Mouse (Mus musculus) Patski (cell line): ENCODE results near the gene Nnmt. TPM values are rescaled to one million over a fixed set of nuclear protein-coding genes. Genes with fewer than 3 reads are reported as not detected.
A peak's percentile ranks its signal among the peaks of the same experiment; 100 is the strongest.

ENCODE experiments used
- ATAC-seq: fragments of 100-300 bp; one replicate; pipeline ENCODE4 v1.8.0; 2021
- CTCF ChIA-PET: fragments of 350-600 bp; sonication (Branson Sonifier 250); formaldehyde crosslinking; loops from one replicate; lab custom pipeline; 2022; ENCODE audit warnings: inconsistent platforms; lab: Charles Lee
- POLR2A ChIA-PET: fragments of 350-600 bp; sonication (Branson Sonifier 250); formaldehyde crosslinking; loops from one replicate; lab custom pipeline; 2022; ENCODE audit warnings: antibody characterized with exemption, inconsistent platforms; lab: Charles Lee
- DNase-seq: peaks from one replicate; pipeline ENCODE4 v3.0.0-alpha.2; 2011; ENCODE audit warnings: low read depth, low spot score
- H3K27me3 ChIP-seq: fragments of 371-371 bp; one replicate; pipeline ENCODE4 v1.5.1; 2021
- CTCF ChIP-seq: fragments of 100-300 bp; IDR thresholded peaks from one replicate; pipeline ENCODE4 v1.5.1; 2021
- in situ Hi-C: fragments of 300-500 bp; cut with MboI; formaldehyde crosslinking; loops from 3 replicates; pipeline ENCODE4 v1.11.1; 2018; ENCODE audit warnings: low pct_unique_long_range_greater_than_20kb, mixed read lengths
- polyA plus RNA-seq: library from polyadenylated mRNA; unstranded; gene quantifications from one replicate; pipeline ENCODE4 v1.2.3, GENCODE M21; 2021

Gene Nnmt
- polyA plus RNA-seq, 1 experiment from 2014 or later: 28.4 TPM

DNA sequence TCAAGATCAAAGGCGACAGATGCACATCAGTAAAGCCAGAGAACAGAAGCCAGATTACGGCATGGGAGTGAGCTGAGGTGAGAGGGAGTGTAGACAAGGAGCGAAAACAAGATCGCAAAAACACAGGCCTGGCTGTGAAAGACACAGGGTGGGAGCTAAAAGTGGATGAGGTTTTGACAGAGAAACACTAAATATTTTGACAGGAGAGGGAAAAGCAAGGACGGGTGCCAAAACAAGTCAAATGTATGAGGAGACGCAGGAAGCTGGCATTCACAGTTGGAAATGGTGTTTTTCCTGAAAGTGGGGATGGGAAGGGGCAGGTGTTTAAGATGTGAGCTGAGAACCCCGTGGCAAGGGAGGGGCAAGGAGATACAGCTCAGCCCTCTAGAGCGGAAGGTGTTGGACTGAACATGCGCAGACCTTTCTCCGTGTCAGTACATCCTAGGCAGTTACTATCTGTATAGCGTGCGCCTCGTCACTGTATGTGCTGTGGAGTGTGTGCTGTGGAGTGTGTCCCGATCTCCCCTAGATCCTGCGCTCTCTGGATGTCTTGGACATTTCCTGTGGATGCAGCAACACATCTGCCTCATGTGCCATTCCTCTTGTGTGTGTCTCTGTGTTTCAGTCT, 33.3 kb upstream of the Nnmt start:
- DNase-seq (no peak), ATAC-seq (no peak)
- TF ChIP-seq CTCF: no peak
- ChIA-PET CTCF (no interaction called here), POLR2A (interaction anchor here (0.6 kb wide), 1 partner anchor 20 kb away, joined by 3 read pairs; no protein-coding TSS in a partner anchor)
- in situ Hi-C loops: no loop called here
- H3K27me3 ChIP-seq: peaks cover 42% of the 10 kb centered on the region

GRCm38 (mm10) chr9:48637161-48637560, 32.2 kb upstream of the Nnmt start:
- ATAC-seq: no peak
- in situ Hi-C loops: no loop called here
- DNase-seq: no peak
- H3K27me3 ChIP-seq: peaks cover 45% of the 10 kb centered on the region
- no peak for TF ChIP-seq CTCF
- ChIA-PET CTCF (no interaction called here), POLR2A (no interaction called here)

DNA sequence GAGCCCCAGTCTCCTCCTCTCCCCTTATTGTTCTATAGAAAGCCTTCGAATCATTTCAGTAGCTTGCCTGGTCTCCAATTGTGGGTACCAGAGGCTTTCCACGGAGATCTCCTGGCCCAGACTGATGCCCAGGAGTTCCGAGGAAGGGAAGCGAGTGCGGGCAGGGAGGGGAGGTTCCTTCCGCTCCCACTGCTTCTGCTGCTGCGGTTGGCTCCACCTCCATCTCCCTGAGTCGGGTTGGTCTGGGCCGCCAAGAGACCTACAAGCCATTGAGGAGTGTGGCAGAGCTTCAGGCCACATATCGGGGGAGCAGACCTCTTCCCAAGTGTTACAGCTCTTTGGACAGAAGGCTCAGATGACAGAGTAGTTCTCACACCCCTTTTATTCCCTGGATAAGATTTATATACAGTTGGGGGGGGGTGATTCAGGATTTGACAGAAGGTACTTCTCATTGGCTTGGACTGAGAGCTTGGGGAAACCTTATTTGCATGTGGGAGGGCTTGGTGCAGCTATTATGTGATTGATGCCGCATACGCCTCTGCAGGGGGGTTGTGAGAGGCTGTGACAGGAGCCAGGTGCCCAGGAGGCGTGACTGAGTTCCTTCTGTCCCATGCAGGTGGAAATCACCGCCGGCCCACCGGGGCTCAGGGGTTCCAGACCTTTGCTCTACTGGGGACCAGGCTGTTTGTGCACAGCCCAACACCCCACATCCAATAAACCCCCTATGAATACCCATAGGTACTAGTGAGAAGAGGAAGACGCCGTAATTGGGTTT, 30.8 kb upstream of the Nnmt start:
- ATAC-seq (no peak), DNase-seq (no peak)
- in situ Hi-C loops: no loop called here
- ChIA-PET POLR2A (interaction anchor here (1.7 kb wide), 1 partner anchor 9 kb away, joined by 5 read pairs; no protein-coding TSS in a partner anchor), CTCF (no interaction called here)
- peaks cover 37% of the 10 kb centered on the region for H3K27me3 ChIP-seq
- TF ChIP-seq CTCF: no peak

- ChIA-PET POLR2A (no interaction called here), CTCF (no interaction called here)
- DNase-seq (no peak), ATAC-seq (no peak)
- no peak for TF ChIP-seq CTCF
- in situ Hi-C loops: no loop called here
- H3K27me3 ChIP-seq: peaks cover 28% of the 10 kb centered on the region
Observed at GRCm38 (mm10) chr9:48633147-48633546, 28.2 kb upstream of the Nnmt start.

- CTCF ChIA-PET: interaction anchor here (0.8 to 2.1 kb wide), 7 partner anchors 11 to 352 kb away, joined by 3 to 10 read pairs (median 3); partner anchors contain the start of gene Nnmt
- peaks cover 20% of the 10 kb centered on the region for H3K27me3 ChIP-seq
- ATAC-seq (no peak), DNase-seq (no peak)
- no peak for TF ChIP-seq CTCF
- in situ Hi-C loops: loop anchor here (5.0 to 25.0 kb wide), 2 partner anchors 352 to 1882 kb away; no protein-coding TSS in a partner anchor
- POLR2A ChIA-PET: interaction anchor here (0.7 to 1.7 kb wide), 2 partner anchors 14 to 921 kb away, joined by 3 read pairs; partner anchors contain the start of gene Nnmt
Observed at GRCm38 (mm10) chr9:48619268-48619667, 14.3 kb upstream of the Nnmt start.

GRCm38 (mm10) chr9:48618589-48618988, 13.6 kb upstream of the Nnmt start:
- ATAC-seq (peak; percentile 94), DNase-seq (no peak)
- H3K27me3 ChIP-seq: peaks cover 20% of the 10 kb centered on the region
- in situ Hi-C loops: loop anchor here (5.0 to 25.0 kb wide), 2 partner anchors 351 to 1881 kb away; no protein-coding TSS in a partner anchor
- TF ChIP-seq CTCF: peak; percentile 83
- ChIA-PET POLR2A (interaction anchor here (0.5 to 1.7 kb wide), 3 partner anchors 14 to 921 kb away, joined by 3 read pairs; partner anchors contain the start of gene Nnmt), CTCF (interaction anchor here (0.8 to 2.1 kb wide), 7 partner anchors 10 to 352 kb away, joined by 3 to 10 read pairs (median 3); partner anchors contain the start of gene Nnmt)

DNA sequence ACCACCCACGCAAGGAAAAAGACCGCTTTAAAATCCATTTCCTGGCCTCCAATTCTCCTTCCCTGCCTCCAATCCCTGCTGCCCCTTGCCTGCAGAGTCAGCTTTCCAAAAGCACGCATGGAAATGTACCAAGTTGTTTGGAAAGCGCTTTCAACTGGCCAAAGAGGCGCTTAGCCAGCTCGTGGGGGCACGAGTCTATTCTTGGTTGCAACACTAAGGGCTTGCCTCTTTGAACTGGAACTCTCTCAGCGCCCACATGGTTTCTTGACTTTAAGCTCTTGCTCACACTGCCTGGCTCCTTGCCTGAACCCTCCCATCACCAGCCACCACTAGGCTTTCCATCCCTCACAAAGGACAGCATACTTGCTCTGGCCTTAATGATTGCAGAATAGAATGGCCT, 13.2 kb upstream of the Nnmt start:
- in situ Hi-C loops: loop anchor here (5.0 to 25.0 kb wide), 2 partner anchors 351 to 1881 kb away; no protein-coding TSS in a partner anchor
- DNase-seq: no peak

GRCm38 (mm10) chr9:48617511-48618010, 12.6 kb upstream of the Nnmt start:
- ATAC-seq (no peak), DNase-seq (no peak)
- CTCF ChIA-PET: interaction anchor here (0.9 to 2.3 kb wide), 3 partner anchors 12 to 351 kb away, joined by 4 to 10 read pairs (median 6); partner anchors contain the start of gene Nnmt
- no peak for TF ChIP-seq CTCF
- POLR2A ChIA-PET: interaction anchor here (0.6 to 1.7 kb wide), 2 partner anchors 13 to 125 kb away, joined by 3 to 4 read pairs; partner anchors contain the start of gene Nnmt
- H3K27me3 ChIP-seq: peaks cover 17% of the 10 kb centered on the region
- in situ Hi-C loops: loop anchor here (5.0 to 25.0 kb wide), 2 partner anchors 350 to 1880 kb away; no protein-coding TSS in a partner anchor

More for the DNA sequence above, 13.2 kb upstream of the Nnmt start:
- TF ChIP-seq CTCF: no peak
- H3K27me3 ChIP-seq: peaks cover 20% of the 10 kb centered on the region
- peak; percentile 39 for ATAC-seq
- CTCF ChIA-PET: interaction anchor here (1.1 to 2.3 kb wide), 5 partner anchors 13 to 151 kb away, joined by 3 to 10 read pairs (median 3); partner anchors contain the start of gene Nnmt
- POLR2A ChIA-PET: interaction anchor here (0.6 to 1.7 kb wide), 2 partner anchors 13 to 126 kb away, joined by 3 to 4 read pairs; partner anchors contain the start of gene Nnmt

DNA sequence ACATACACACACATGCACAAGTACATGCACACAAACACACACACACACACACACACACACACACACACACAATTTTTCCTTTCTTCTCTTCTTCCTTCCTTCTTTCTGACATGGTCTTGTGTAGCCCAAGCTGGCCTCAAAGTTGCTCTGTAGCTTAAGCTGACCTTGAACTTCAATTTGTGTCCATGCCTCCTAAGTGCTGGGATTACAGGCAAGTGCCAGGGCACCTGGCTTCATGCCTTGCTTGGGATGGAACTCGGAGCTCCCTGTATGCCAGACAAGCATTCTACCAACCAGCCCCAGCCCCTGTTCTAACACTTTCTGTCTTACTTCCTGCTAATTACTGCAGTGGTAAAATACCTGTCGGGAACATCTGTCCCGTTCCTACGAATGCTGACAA, 8.3 kb upstream of the Nnmt start:
- in situ Hi-C loops: loop anchor here (25.0 kb wide), 1 partner anchor 1876 kb away; no protein-coding TSS in a partner anchor

More for the DNA sequence above, 8.3 kb upstream of the Nnmt start:
- H3K27me3 ChIP-seq: no peaks in the 10 kb centered on the region
- DNase-seq (no peak), ATAC-seq (no peak)
- TF ChIP-seq CTCF: no peak
- POLR2A ChIA-PET: no interaction called here
- CTCF ChIA-PET: interaction anchor here (1.1 to 1.7 kb wide), 2 partner anchors 14 to 27 kb away, joined by 3 read pairs; no protein-coding TSS in a partner anchor
